Mouse (Mus musculus) stomach, embryonic 16.5 days (tissue): ENCODE measurements around the gene Padi4. TPM values are rescaled to one million over a fixed set of nuclear protein-coding genes. Genes with fewer than 3 reads are reported as not detected.

Experiments used
- ATAC-seq: fragments of 200-750 bp; cut with Nextera tagmentation; 2 replicates; pipeline ENCODE4 v1.8.0; 2017; ENCODE audit warnings: moderate number of reproducible peaks, moderate TSS enrichment; ENCODE audit not compliant: insufficient read depth, low FRiP score
- H3K27ac ChIP-seq: fragments of 300-500 bp; sonication (generic); 2 replicates; pipeline ENCODE4 v1.5.1; 2014; ENCODE audit warnings: low read length
- H3K27me3 ChIP-seq: fragments of 300-500 bp; sonication (generic); 2 replicates; pipeline ENCODE4 v1.6.1; 2014; ENCODE audit warnings: low read length, control low read depth, mixed read lengths; ENCODE audit not compliant: control insufficient read depth, insufficient read depth
- H3K36me3 ChIP-seq: fragments of 300-500 bp; sonication (generic); 2 replicates; pipeline ENCODE4 v1.6.1; 2014; ENCODE audit warnings: low read length; ENCODE audit not compliant: control insufficient read depth, insufficient read depth
- H3K4me1 ChIP-seq: fragments of 300-500 bp; sonication (generic); 2 replicates; pipeline ENCODE4 v1.6.1; 2014; ENCODE audit warnings: low read length, control low read depth, mixed read lengths; ENCODE audit not compliant: control insufficient read depth, insufficient read depth
- H3K4me2 ChIP-seq: fragments of 300-500 bp; sonication (generic); 2 replicates; pipeline ENCODE4 v1.6.1; 2014; ENCODE audit warnings: low read depth, low read length, mixed read lengths
- H3K4me3 ChIP-seq: fragments of 300-500 bp; sonication (generic); replicated peaks from 2 replicates; pipeline ENCODE4 v1.5.1; 2014; ENCODE audit warnings: mild to moderate bottlenecking, low read length
- H3K9ac ChIP-seq: fragments of 300-500 bp; sonication (generic); 2 replicates; pipeline ENCODE4 v1.6.1; 2014; ENCODE audit warnings: low read length
- H3K9me3 ChIP-seq: fragments of 300-500 bp; sonication (generic); replicated peaks from 2 replicates; pipeline ENCODE4 v1.6.1; 2016; ENCODE audit warnings: low read length, control low read depth; ENCODE audit not compliant: control insufficient read depth
- WGBS: fragments of 180-500 bp; shearing (Covaris S2); extraction: QIAGEN DNeasy Blood & Tissue Kit; methylation state at CpG from one replicate; pipeline ENCODE4 v1.1.7; 2014; 5-methylcytosine and 5-hydroxymethylcytosine counted together
- polyA plus RNA-seq: library from polyadenylated mRNA; unstranded; fragments of >200 nt; fragmentation: Nextera tagmentation; extraction: Ambion mirVana; gene quantifications from 2 replicates; pipeline ENCODE4 v1.2.1, GENCODE M21; 2015

Padi4 gene
- polyA plus RNA-seq, 1 experiment from 2014 or later, result 2.4 TPM

- Histone ChIP-seq H3K4me2 (no peak overlapping the region), H3K27ac (no peak overlapping the region), H3K36me3 (no peaks in the 10 kb centered on the region), H3K9me3 (0 out of 2 replicates have a peak, but pooled peaks cover 3% of the 10 kb centered on the region), H3K9ac (no peak overlapping the region), H3K4me1 (no peaks in the 10 kb centered on the region), H3K27me3 (no peaks in the 10 kb centered on the region), H3K4me3 (no peak overlapping the region)
- ATAC-seq, result no peak
- 84% methylated on average over 16 of the region's 16 CpGs for WGBS
Measured at GRCm38 (mm10) chr4:140791071-140791470, 17.0 kb upstream of the Padi4 start.

DNA sequence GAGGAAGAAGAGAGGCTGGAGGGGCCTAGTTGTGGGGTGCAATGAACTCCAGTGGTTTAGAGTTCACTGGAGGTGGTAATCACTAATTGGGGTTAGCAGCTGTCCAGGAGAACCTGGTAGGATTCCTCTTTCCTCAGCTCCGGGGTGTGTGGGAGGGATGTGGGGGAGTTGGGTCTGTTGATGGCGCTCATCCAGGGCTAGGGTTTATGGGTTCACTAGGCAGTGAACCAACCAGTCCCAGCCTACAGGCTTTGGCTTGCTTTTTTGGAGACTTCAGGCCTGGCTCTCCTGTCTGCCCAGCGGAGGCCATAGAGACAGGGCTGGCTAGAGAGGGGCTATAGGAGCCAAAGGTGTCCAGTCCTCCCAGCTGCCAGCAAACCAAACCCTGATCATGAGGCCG, 15.9 kb upstream of the Padi4 start:
- 77% methylated on average over 4 of the region's 4 CpGs for WGBS
- H3K4me1 ChIP-seq, result no peaks in the 10 kb centered on the region
- no peaks in the 10 kb centered on the region for H3K36me3 ChIP-seq
- ATAC-seq, result no peak
- H3K27me3 ChIP-seq, result no peaks in the 10 kb centered on the region
- no peak overlapping the region for H3K4me2 ChIP-seq
- no peak overlapping the region for H3K27ac ChIP-seq
- 0 out of 2 replicates have a peak, but pooled peaks cover 3% of the 10 kb centered on the region for H3K9me3 ChIP-seq
- no peak overlapping the region for H3K9ac ChIP-seq
- H3K4me3 ChIP-seq, result no peak overlapping the region

DNA sequence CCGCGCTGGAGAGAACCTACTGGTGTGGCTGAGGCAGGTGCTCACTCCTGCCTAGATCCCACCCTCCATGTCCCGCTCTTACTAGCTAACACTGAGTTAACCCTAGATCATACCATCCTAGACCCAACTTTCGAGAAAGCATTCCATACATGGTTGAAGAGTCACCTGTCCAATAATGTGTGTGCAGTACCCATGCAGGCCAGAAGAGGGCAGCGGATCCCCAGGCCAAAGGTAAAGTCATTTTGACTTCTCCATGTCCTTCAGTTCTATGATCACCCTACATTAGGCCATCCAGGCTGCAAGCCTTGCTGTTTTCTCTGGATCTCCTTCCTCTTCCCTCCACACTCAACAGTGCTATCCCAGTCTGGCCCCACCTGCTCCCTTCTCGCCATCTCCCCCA, 14.9 kb upstream of the Padi4 start:
- ATAC-seq, result no peak
- Histone ChIP-seq H3K27ac (no peak overlapping the region), H3K4me1 (no peaks in the 10 kb centered on the region), H3K27me3 (no peaks in the 10 kb centered on the region), H3K36me3 (no peaks in the 10 kb centered on the region), H3K9me3 (0 out of 2 replicates have a peak, but pooled peaks cover 3% of the 10 kb centered on the region), H3K4me2 (no peak overlapping the region), H3K9ac (no peak overlapping the region), H3K4me3 (no peak overlapping the region)
- 38% methylated on average over 6 of the region's 6 CpGs for WGBS

GRCm38 (mm10) chr4:140788264-140788663, 14.2 kb upstream of the Padi4 start:
- H3K9me3 ChIP-seq, result 0 out of 2 replicates have a peak, but pooled peaks cover 3% of the 10 kb centered on the region
- WGBS, result 77% methylated on average over 6 of the region's 6 CpGs
- H3K4me1 ChIP-seq, result no peaks in the 10 kb centered on the region
- H3K27ac ChIP-seq, result no peak overlapping the region; the same call in 1 of the 2 replicates
- no peak overlapping the region for H3K4me2 ChIP-seq
- H3K4me3 ChIP-seq, result no peak overlapping the region
- H3K27me3 ChIP-seq, result no peaks in the 10 kb centered on the region
- no peaks in the 10 kb centered on the region for H3K36me3 ChIP-seq
- no peak overlapping the region for H3K9ac ChIP-seq
- ATAC-seq, result no peak

DNA sequence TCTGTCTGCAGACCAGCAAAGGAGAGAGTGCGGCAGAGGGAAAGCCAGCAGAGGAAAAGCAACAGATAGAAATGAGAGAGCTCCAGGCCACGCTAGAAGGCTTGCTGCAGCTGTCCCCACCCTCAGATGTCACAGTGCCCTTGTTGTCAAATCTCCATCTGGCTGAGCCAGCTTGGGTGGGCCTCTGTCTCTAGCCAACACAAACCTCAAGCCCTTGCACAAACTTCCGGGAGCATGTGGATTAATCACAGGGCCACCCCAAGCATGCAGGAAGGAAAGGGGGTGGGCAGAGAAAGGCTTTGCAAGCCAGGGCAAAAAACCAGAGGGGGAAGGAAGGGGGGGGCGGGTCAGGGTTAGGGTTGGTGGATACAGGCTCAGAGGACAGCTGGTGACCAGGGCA, 13.4 kb upstream of the Padi4 start:
- WGBS, result 48% methylated on average over 4 of the region's 4 CpGs
- H3K27me3 ChIP-seq, result no peaks in the 10 kb centered on the region
- no peak overlapping the region for H3K27ac ChIP-seq
- H3K4me1 ChIP-seq, result no peaks in the 10 kb centered on the region
- H3K4me3 ChIP-seq, result no peak overlapping the region
- no peak overlapping the region for H3K9ac ChIP-seq
- 0 out of 2 replicates have a peak, but pooled peaks cover 3% of the 10 kb centered on the region for H3K9me3 ChIP-seq
- H3K36me3 ChIP-seq, result no peaks in the 10 kb centered on the region
- ATAC-seq, result no peak
- H3K4me2 ChIP-seq, result no peak overlapping the region

- H3K9ac ChIP-seq, result no peak overlapping the region
- H3K27me3 ChIP-seq, result no peaks in the 10 kb centered on the region
- H3K4me2 ChIP-seq, result no peak overlapping the region
- no peak for ATAC-seq
- H3K9me3 ChIP-seq, result 0 out of 2 replicates have a peak, but pooled peaks cover 3% of the 10 kb centered on the region
- no peaks in the 10 kb centered on the region for H3K4me1 ChIP-seq
- WGBS, result 67% methylated on average over 5 of the region's 5 CpGs
- no peak overlapping the region for H3K4me3 ChIP-seq
- no peaks in the 10 kb centered on the region for H3K36me3 ChIP-seq
- H3K27ac ChIP-seq, result no peak overlapping the region
Measured at GRCm38 (mm10) chr4:140785217-140785616, 11.2 kb upstream of the Padi4 start.

- Histone ChIP-seq H3K27ac (no peak overlapping the region), H3K9me3 (0 out of 2 replicates have a peak, but pooled peaks cover 3% of the 10 kb centered on the region), H3K4me1 (no peaks in the 10 kb centered on the region), H3K36me3 (no peaks in the 10 kb centered on the region), H3K4me2 (no peak overlapping the region), H3K9ac (no peak overlapping the region), H3K4me3 (no peak overlapping the region), H3K27me3 (no peaks in the 10 kb centered on the region)
- ATAC-seq, result no peak
- WGBS, result 87% methylated on average over 9 of the region's 9 CpGs
Measured at GRCm38 (mm10) chr4:140784292-140784945, 10.4 kb upstream of the Padi4 start.

- H3K9me3 ChIP-seq, result 0 out of 2 replicates have a peak, but pooled peaks cover 3% of the 10 kb centered on the region
- no peak overlapping the region for H3K27ac ChIP-seq
- no peak for ATAC-seq
- no peaks in the 10 kb centered on the region for H3K36me3 ChIP-seq
- H3K27me3 ChIP-seq, result no peaks in the 10 kb centered on the region
- WGBS, result 80% methylated on average over 9 of the region's 9 CpGs
- H3K9ac ChIP-seq, result no peak overlapping the region
- no peaks in the 10 kb centered on the region for H3K4me1 ChIP-seq
- H3K4me2 ChIP-seq, result no peak overlapping the region
- no peak overlapping the region for H3K4me3 ChIP-seq
Measured at GRCm38 (mm10) chr4:140782821-140783220, 8.8 kb upstream of the Padi4 start.

- no peaks in the 10 kb centered on the region for H3K9me3 ChIP-seq
- ATAC-seq, result no peak
Measured at GRCm38 (mm10) chr4:140780507-140780906, 6.5 kb upstream of the Padi4 start.

More at GRCm38 (mm10) chr4:140780507-140780906, 6.5 kb upstream of the Padi4 start:
- Histone ChIP-seq H3K4me3 (no peak overlapping the region), H3K4me1 (no peaks in the 10 kb centered on the region), H3K27ac (no peak overlapping the region), H3K9ac (no peak overlapping the region), H3K27me3 (no peaks in the 10 kb centered on the region), H3K36me3 (no peaks in the 10 kb centered on the region), H3K4me2 (no peak overlapping the region)
- WGBS, result 73% methylated on average over 14 of the region's 14 CpGs
